Mouse (Mus musculus): ENCODE data around the gene Tor3a. TPM values are rescaled to one million over a fixed set of nuclear protein-coding genes. Genes with fewer than 3 reads are reported as not detected.

Tor3a gene
- total RNA-seq (2023), result 14.5 TPM

GRCm38 (mm10) chr1:156674195-156675000, at the start of gene Tor3a:
Tor3a (minus strand) TSS chr1:156674356.

GRCm38 (mm10) chr1:156718950-156719805, 45.0 kb upstream of the Tor3a start, which contains the start of gene Fam20b:
Fam20b (minus strand) TSS chr1:156719086.

Other genes with a start within 250 kb of the Tor3a start
- 45.1 TPM for gene Soat1, start 200.0 kb downstream of the Tor3a start, total RNA-seq (2023)
- gene Gm10031, start 150.3 kb downstream of the Tor3a start, total RNA-seq (2023), result 42.6 TPM
- gene Abl2, start 115.6 kb downstream of the Tor3a start, total RNA-seq (2023), result 76.3 TPM
- 17.2 TPM for gene Fam20b, start 44.7 kb upstream of the Tor3a start, total RNA-seq (2023)
- gene Angptl1, start 164.2 kb upstream of the Tor3a start, total RNA-seq (2023), result not detected